Mouse (Mus musculus): ENCODE results near the gene Cd81. TPM values are rescaled to one million over a fixed set of nuclear protein-coding genes. Genes with fewer than 3 reads are reported as not detected.

Cd81 gene
- polyA plus RNA-seq, 1 experiment, result 255 TPM

GRCm38 (mm10) chr7:143067897-143068296, 15.4 kb downstream of the Cd81 start:
- WGBS, result 97% methylated on average over 3 of the region's 3 CpGs
- Histone ChIP-seq H3K27me3 (ENCODE audit: control insufficient read depth, insufficient read depth, low read length) (no peaks in the 10 kb centered on the region), H3K27ac (ENCODE audit: control insufficient read depth, insufficient read depth, low read length) (no peak overlapping the region), H3K36me3 (ENCODE audit: control insufficient read depth, insufficient read depth, low read length) (peaks cover 11% of the 10 kb centered on the region), H3K4me3 (ENCODE audit: control insufficient read depth, insufficient read depth, low read length) (no peak overlapping the region), H3K4me1 (replicated peaks; ENCODE audit: control insufficient read depth, insufficient read depth, low read length) (peaks cover 18% of the 10 kb centered on the region)
- TF ChIP-seq POLR2A (IDR thresholded peaks at IDR 0.05; ENCODE audit: control insufficient read depth, extremely low read depth, insufficient read depth, low read length, poor library complexity), result no peak
- no peak for TF ChIP-seq CTCF (IDR thresholded peaks at IDR 0.05; ENCODE audit: borderline replicate concordance, control insufficient read depth, extremely low read depth, insufficient read depth, low read length, poor library complexity)
- no peak for DNase-seq

GRCm38 (mm10) chr7:143068316-143068881, 15.9 kb downstream of the Cd81 start:
- peaks cover 18% of the 10 kb centered on the region for H3K4me1 ChIP-seq (replicated peaks; ENCODE audit: control insufficient read depth, insufficient read depth, low read length)
- peak; percentile 38 for DNase-seq
- H3K27me3 ChIP-seq (ENCODE audit: control insufficient read depth, insufficient read depth, low read length), result no peaks in the 10 kb centered on the region
- H3K27ac ChIP-seq (ENCODE audit: control insufficient read depth, insufficient read depth, low read length), result peak overlapping the region; percentile 54
- 88% methylated on average over 13 of the region's 13 CpGs for WGBS
- H3K4me3 ChIP-seq (ENCODE audit: control insufficient read depth, insufficient read depth, low read length), result peak overlapping the region; percentile 26
- no peak for TF ChIP-seq CTCF (IDR thresholded peaks at IDR 0.05; ENCODE audit: borderline replicate concordance, control insufficient read depth, extremely low read depth, insufficient read depth, low read length, poor library complexity)
- no peak for TF ChIP-seq POLR2A (IDR thresholded peaks at IDR 0.05; ENCODE audit: control insufficient read depth, extremely low read depth, insufficient read depth, low read length, poor library complexity)
- peaks cover 6% of the 10 kb centered on the region for H3K36me3 ChIP-seq (ENCODE audit: control insufficient read depth, insufficient read depth, low read length)

- Histone ChIP-seq H3K36me3 (ENCODE audit: control insufficient read depth, insufficient read depth, low read length) (peaks cover 3% of the 10 kb centered on the region; the same call in 1 of the 2 replicates), H3K27me3 (ENCODE audit: control insufficient read depth, insufficient read depth, low read length) (no peaks in the 10 kb centered on the region), H3K27ac (ENCODE audit: control insufficient read depth, insufficient read depth, low read length) (peak within 1 kb of the TSS; percentile 54), H3K4me3 (ENCODE audit: control insufficient read depth, insufficient read depth, low read length) (peak within 1 kb of the TSS; percentile 89), H3K4me1 (replicated peaks; ENCODE audit: control insufficient read depth, insufficient read depth, low read length) (peaks cover 18% of the 10 kb centered on the region)
- DNase-seq, result peak; percentile 94
- TF ChIP-seq CTCF (IDR thresholded peaks at IDR 0.05; ENCODE audit: borderline replicate concordance, control insufficient read depth, extremely low read depth, insufficient read depth, low read length, poor library complexity) (peak; percentile 60; the same call in 1 of the 2 replicates), POLR2A (IDR thresholded peaks at IDR 0.05; ENCODE audit: control insufficient read depth, extremely low read depth, insufficient read depth, low read length, poor library complexity) (no peak; the same call in 1 of the 2 replicates)
- WGBS, result 2% methylated on average over 51 of the region's 51 CpGs
Measured at GRCm38 (mm10) chr7:143068882-143069591, 16.5 kb downstream of the Cd81 start, which contains the start of gene Tssc4. Gene Tssc4 (plus strand): TSS chr7:143069249.

GRCm38 (mm10) chr7:143069751-143070400, 17.3 kb downstream of the Cd81 start:
- Histone ChIP-seq H3K4me1 (replicated peaks; ENCODE audit: control insufficient read depth, insufficient read depth, low read length) (peaks cover 18% of the 10 kb centered on the region), H3K36me3 (ENCODE audit: control insufficient read depth, insufficient read depth, low read length) (no peaks in the 10 kb centered on the region), H3K4me3 (ENCODE audit: control insufficient read depth, insufficient read depth, low read length) (peak overlapping the region; percentile 89), H3K27ac (ENCODE audit: control insufficient read depth, insufficient read depth, low read length) (no peak overlapping the region), H3K27me3 (ENCODE audit: control insufficient read depth, insufficient read depth, low read length) (no peaks in the 10 kb centered on the region)
- 13% methylated on average over 30 of the region's 30 CpGs for WGBS
- DNase-seq, result no peak
- TF ChIP-seq CTCF (IDR thresholded peaks at IDR 0.05; ENCODE audit: borderline replicate concordance, control insufficient read depth, extremely low read depth, insufficient read depth, low read length, poor library complexity), result no peak
- no peak for TF ChIP-seq POLR2A (IDR thresholded peaks at IDR 0.05; ENCODE audit: control insufficient read depth, extremely low read depth, insufficient read depth, low read length, poor library complexity)

- Histone ChIP-seq H3K36me3 (ENCODE audit: control insufficient read depth, insufficient read depth, low read length) (no peaks in the 10 kb centered on the region), H3K27me3 (ENCODE audit: control insufficient read depth, insufficient read depth, low read length) (no peaks in the 10 kb centered on the region), H3K4me1 (replicated peaks; ENCODE audit: control insufficient read depth, insufficient read depth, low read length) (peaks cover 18% of the 10 kb centered on the region), H3K27ac (ENCODE audit: control insufficient read depth, insufficient read depth, low read length) (no peak overlapping the region), H3K4me3 (ENCODE audit: control insufficient read depth, insufficient read depth, low read length) (peak overlapping the region; percentile 89; the same call in 1 of the 2 replicates)
- DNase-seq, result no peak
- TF ChIP-seq CTCF (IDR thresholded peaks at IDR 0.05; ENCODE audit: borderline replicate concordance, control insufficient read depth, extremely low read depth, insufficient read depth, low read length, poor library complexity) (no peak), POLR2A (IDR thresholded peaks at IDR 0.05; ENCODE audit: control insufficient read depth, extremely low read depth, insufficient read depth, low read length, poor library complexity) (no peak)
- 95% methylated on average over 10 of the region's 10 CpGs for WGBS
Measured at GRCm38 (mm10) chr7:143070506-143071070, 18.0 kb downstream of the Cd81 start.

- Histone ChIP-seq H3K27ac (ENCODE audit: control insufficient read depth, insufficient read depth, low read length) (no peak overlapping the region), H3K27me3 (ENCODE audit: control insufficient read depth, insufficient read depth, low read length) (no peaks in the 10 kb centered on the region), H3K4me3 (ENCODE audit: control insufficient read depth, insufficient read depth, low read length) (no peak overlapping the region), H3K36me3 (ENCODE audit: control insufficient read depth, insufficient read depth, low read length) (no peaks in the 10 kb centered on the region), H3K4me1 (replicated peaks; ENCODE audit: control insufficient read depth, insufficient read depth, low read length) (peaks cover 18% of the 10 kb centered on the region)
- DNase-seq, result no peak
- WGBS, result 94% methylated on average over 5 of the region's 5 CpGs
- TF ChIP-seq POLR2A (IDR thresholded peaks at IDR 0.05; ENCODE audit: control insufficient read depth, extremely low read depth, insufficient read depth, low read length, poor library complexity) (no peak), CTCF (IDR thresholded peaks at IDR 0.05; ENCODE audit: borderline replicate concordance, control insufficient read depth, extremely low read depth, insufficient read depth, low read length, poor library complexity) (no peak)
Measured at GRCm38 (mm10) chr7:143072605-143073004, 20.1 kb downstream of the Cd81 start.
